Mouse (Mus musculus): ENCODE results near the gene Arid1b.

Arid1b gene

GRCm38 (mm10) chr17:5287641-5288040, 293.5 kb downstream of the Arid1b start:
- no peak for DNase-seq

- DNase-seq = peak in 1 of 2 experiments; percentile 44
Observed at GRCm38 (mm10) chr17:5293653-5294584, 299.8 kb downstream of the Arid1b start.

GRCm38 (mm10) chr17:5295086-5295947, 301.2 kb downstream of the Arid1b start:
- peak; percentile 84 to 88 for DNase-seq

GRCm38 (mm10) chr17:5295948-5296262, 301.8 kb downstream of the Arid1b start:
- DNase-seq = no peak

- peak; percentile 64 to 78 for DNase-seq
Observed at GRCm38 (mm10) chr17:5297491-5297890, 303.4 kb downstream of the Arid1b start.

GRCm38 (mm10) chr17:5297984-5298383, 303.9 kb downstream of the Arid1b start:
- peak; percentile 51 to 52 for DNase-seq

- DNase-seq = peak; percentile 72 to 82
Observed at GRCm38 (mm10) chr17:5298891-5299559, 304.9 kb downstream of the Arid1b start.

GRCm38 (mm10) chr17:5302971-5303746, 309.0 kb downstream of the Arid1b start:
- no peak for DNase-seq

GRCm38 (mm10) chr17:5305783-5306477, 311.8 kb downstream of the Arid1b start:
- no peak for DNase-seq

GRCm38 (mm10) chr17:5309930-5310329, 315.8 kb downstream of the Arid1b start:
- DNase-seq = no peak

- no peak for DNase-seq
Observed at GRCm38 (mm10) chr17:5310425-5310888, 316.3 kb downstream of the Arid1b start.

- no peak for DNase-seq
Observed at GRCm38 (mm10) chr17:5311062-5311461, 316.9 kb downstream of the Arid1b start.

GRCm38 (mm10) chr17:5312307-5312706, 318.2 kb downstream of the Arid1b start:
- no peak for DNase-seq

- DNase-seq = no peak
Observed at GRCm38 (mm10) chr17:5314735-5315134, 320.6 kb downstream of the Arid1b start.

GRCm38 (mm10) chr17:5316489-5316888, 322.4 kb downstream of the Arid1b start:
- no peak for DNase-seq

- DNase-seq = peak; percentile 56 to 65
Observed at GRCm38 (mm10) chr17:5321589-5322225, 327.6 kb downstream of the Arid1b start.

GRCm38 (mm10) chr17:5322594-5322993, 328.5 kb downstream of the Arid1b start:
- DNase-seq = no peak

GRCm38 (mm10) chr17:5323746-5324145, 329.6 kb downstream of the Arid1b start:
- DNase-seq = peak in 1 of 2 experiments; percentile 53

GRCm38 (mm10) chr17:5324236-5324876, 330.2 kb downstream of the Arid1b start:
- DNase-seq = peak; percentile 51 to 63

GRCm38 (mm10) chr17:5326689-5327088, 332.6 kb downstream of the Arid1b start:
- DNase-seq = no peak

All from cerebellum, postnatal 10 days (tissue).